Mouse (Mus musculus): ENCODE results near the gene 2210016L21Rik. TPM values are rescaled to one million over a fixed set of nuclear protein-coding genes. Genes with fewer than 3 reads are reported as not detected.

2210016L21Rik gene
- polyA plus RNA-seq, 1 experiment from 2014 or later, result 49.0 TPM

Other genes starting within 250 kb of the 2210016L21Rik start
- 17.9 and 20.8 TPM in 2 replicates for gene Tchp, start 234.4 kb upstream of the 2210016L21Rik start, polyA plus RNA-seq (2016; fragmentation: Nextera tagmentation; extraction: Ambion mirVana)
- gene Ankrd13a, start 167.5 kb upstream of the 2210016L21Rik start, polyA plus RNA-seq (2016; fragmentation: Nextera tagmentation; extraction: Ambion mirVana), result 59.7 and 74.1 TPM in 2 replicates
- gene Git2, start 166.6 kb upstream of the 2210016L21Rik start, polyA plus RNA-seq (2016; fragmentation: Nextera tagmentation; extraction: Ambion mirVana), result 39.3 and 39.7 TPM in 2 replicates
- gene 1500011B03Rik, start 118.7 kb upstream of the 2210016L21Rik start, polyA plus RNA-seq (2016; fragmentation: Nextera tagmentation; extraction: Ambion mirVana), result 126 and 159 TPM in 2 replicates
- not detected in 2 replicates for gene 4930519G04Rik, start 88.5 kb upstream of the 2210016L21Rik start, polyA plus RNA-seq (2016; fragmentation: Nextera tagmentation; extraction: Ambion mirVana)
- gene Gm9936, start 83.5 kb upstream of the 2210016L21Rik start, polyA plus RNA-seq (2016; fragmentation: Nextera tagmentation; extraction: Ambion mirVana), result 0.26 and 0.33 TPM in 2 replicates
- 0.70 and 1.2 TPM in 2 replicates for gene Oasl2, start 45.2 kb upstream of the 2210016L21Rik start, polyA plus RNA-seq (2016; fragmentation: Nextera tagmentation; extraction: Ambion mirVana)
- not detected in 2 replicates for gene Oasl1, start 18.9 kb upstream of the 2210016L21Rik start, polyA plus RNA-seq (2016; fragmentation: Nextera tagmentation; extraction: Ambion mirVana)
- 0.05 TPM in 1 of 2 replicates, not detected in the other for gene Hnf1a, start 28.9 kb downstream of the 2210016L21Rik start, polyA plus RNA-seq (2016; fragmentation: Nextera tagmentation; extraction: Ambion mirVana)
- 11.2 TPM in 2 replicates for gene Sppl3, start 69.0 kb downstream of the 2210016L21Rik start, polyA plus RNA-seq (2016; fragmentation: Nextera tagmentation; extraction: Ambion mirVana)
- 22.3 and 22.8 TPM in 2 replicates for gene Gm10401, start 156.1 kb downstream of the 2210016L21Rik start, polyA plus RNA-seq (2016; fragmentation: Nextera tagmentation; extraction: Ambion mirVana)
- 67.2 and 70.6 TPM in 2 replicates for gene Acads, start 177.2 kb downstream of the 2210016L21Rik start, polyA plus RNA-seq (2016; fragmentation: Nextera tagmentation; extraction: Ambion mirVana)
- 66.9 and 74.6 TPM in 2 replicates for gene Unc119b, start 192.8 kb downstream of the 2210016L21Rik start, polyA plus RNA-seq (2016; fragmentation: Nextera tagmentation; extraction: Ambion mirVana)
- gene Mlec, start 216.0 kb downstream of the 2210016L21Rik start, polyA plus RNA-seq (2016; fragmentation: Nextera tagmentation; extraction: Ambion mirVana), result 59.5 and 71.1 TPM in 2 replicates

Data from hindbrain, embryonic 10.5 days (tissue).